Comparison of ENCODE assay signal across 11 mouse cellular contexts in the genomic region with DNA sequence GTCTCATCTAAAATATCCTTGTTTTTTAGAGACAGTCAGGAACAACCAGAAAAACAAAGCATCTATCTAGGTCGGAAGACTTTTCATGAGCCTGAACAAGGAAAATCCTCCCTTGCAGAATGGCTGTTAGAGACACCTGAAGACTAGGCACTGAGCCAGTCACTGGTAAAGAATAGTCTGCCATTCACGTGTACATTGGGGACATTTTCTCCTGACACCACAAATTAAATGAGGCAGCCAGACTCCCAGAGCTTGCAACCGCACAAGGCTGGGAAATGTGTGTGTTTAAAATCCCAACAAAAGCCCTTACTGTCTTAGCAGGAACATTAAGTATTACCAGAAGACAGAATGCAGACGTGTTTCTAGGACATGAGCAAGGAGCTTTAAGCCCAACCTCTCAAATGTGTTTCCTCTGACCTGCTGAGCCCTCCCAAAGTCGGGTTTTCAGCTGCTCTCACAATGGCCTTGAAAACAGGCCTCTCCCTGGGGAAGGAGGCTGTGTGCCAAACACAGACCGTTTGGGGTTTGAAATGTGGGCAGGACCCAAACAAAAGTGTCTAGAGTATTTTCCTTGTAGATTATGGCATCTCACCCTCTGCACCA. TPM values are rescaled to one million over a fixed set of nuclear protein-coding genes. Genes with fewer than 3 reads are reported as not detected.
DNase-seq lines count a peak whose midpoint lies in the region; ATAC-seq and TF ChIP-seq lines count a peak whose summit lies in the region.
"Had no signal": no experiment of that assay in that cellular context is flagged by ENCODE, and none has a peak within 500 bp of the region (broad histone marks: within the 10 kb centered on the region; RNA-seq: fewer than 3 reads in every experiment).

No protein-coding gene starts in this region.

- no peak overlapping the region for H3K27ac ChIP-seq in forebrain, postnatal 0 days (ENCODE audit: low read depth, low read length)
- no peak overlapping the region for H3K27ac ChIP-seq in forebrain, embryonic 13.5 days
- H3K27ac ChIP-seq in midbrain, postnatal 0 days (ENCODE audit: low read depth, low read length) = no peak overlapping the region
- no peak overlapping the region for H3K27ac ChIP-seq in midbrain, embryonic 10.5 days (replicated peaks)
- H3K27ac ChIP-seq: heart, adult 2 months had no signal

- H3K4me2 ChIP-seq in forebrain, postnatal 0 days (ENCODE audit: low read depth) = no peak overlapping the region
- H3K4me2 ChIP-seq in forebrain, embryonic 13.5 days = no peak overlapping the region
- no peak overlapping the region for H3K4me2 ChIP-seq in midbrain, postnatal 0 days (ENCODE audit: low read depth, low read length, poor library complexity, severe bottlenecking)
- H3K4me2 ChIP-seq: lung, embryonic 14.5 days had no signal

- H3K36me3 ChIP-seq in forebrain, postnatal 0 days (ENCODE audit: insufficient read depth) = no peaks in the 10 kb centered on the region
- no peaks in the 10 kb centered on the region for H3K36me3 ChIP-seq in forebrain, embryonic 13.5 days (ENCODE audit: poor library complexity, severe bottlenecking)
- no peaks in the 10 kb centered on the region for H3K36me3 ChIP-seq in midbrain, postnatal 0 days (ENCODE audit: insufficient read depth, low read length)
- no peaks in the 10 kb centered on the region for H3K36me3 ChIP-seq in midbrain, embryonic 10.5 days

- no peak for TF ChIP-seq POLR2A in brain, embryonic 14.5 days (IDR thresholded peaks at IDR 0.05; ENCODE audit: borderline replicate concordance, extremely low read depth, insufficient read depth, insufficient read length, poor library complexity, severe bottlenecking)

- H3K9ac ChIP-seq in forebrain, postnatal 0 days = no peak overlapping the region
- no peak overlapping the region for H3K9ac ChIP-seq in forebrain, embryonic 13.5 days
- no peak overlapping the region for H3K9ac ChIP-seq in midbrain, postnatal 0 days (replicated peaks; ENCODE audit: low read length, poor library complexity, severe bottlenecking)
- H3K9ac ChIP-seq: lung, embryonic 14.5 days had no signal

- no peak overlapping the region for H3K4me3 ChIP-seq in forebrain, postnatal 0 days (ENCODE audit: low read depth, low read length)
- no peak overlapping the region for H3K4me3 ChIP-seq in forebrain, embryonic 13.5 days
- H3K4me3 ChIP-seq in midbrain, postnatal 0 days (ENCODE audit: low read depth, low read length) = no peak overlapping the region
- no peak overlapping the region for H3K4me3 ChIP-seq in midbrain, embryonic 10.5 days
- H3K4me3 ChIP-seq: heart, adult 2 months had no signal

- no peaks in the 10 kb centered on the region for H3K9me3 ChIP-seq in forebrain, postnatal 0 days (ENCODE audit: low read length)
- no peaks in the 10 kb centered on the region for H3K9me3 ChIP-seq in forebrain, embryonic 13.5 days (replicated peaks)
- no peaks in the 10 kb centered on the region for H3K9me3 ChIP-seq in midbrain, postnatal 0 days (ENCODE audit: low read length)
- H3K9me3 ChIP-seq in midbrain, embryonic 10.5 days (replicated peaks) = no peaks in the 10 kb centered on the region

- H3K27me3 ChIP-seq in forebrain, postnatal 0 days (ENCODE audit: insufficient read depth, low read length) = no peaks in the 10 kb centered on the region
- H3K27me3 ChIP-seq in forebrain, embryonic 13.5 days = no peaks in the 10 kb centered on the region
- H3K27me3 ChIP-seq in midbrain, postnatal 0 days (ENCODE audit: insufficient read depth, low read length) = no peaks in the 10 kb centered on the region
- H3K27me3 ChIP-seq in midbrain, embryonic 10.5 days (ENCODE audit: low read depth, poor library complexity, severe bottlenecking) = no peaks in the 10 kb centered on the region
- H3K27me3 ChIP-seq: CH12.LX had no signal

- 8% methylated on average over 6 of the region's 6 CpGs for WGBS in forebrain, postnatal 0 days
- WGBS in forebrain, embryonic 13.5 days = 15% methylated on average over 6 of the region's 6 CpGs
- WGBS in midbrain, postnatal 0 days = 20% methylated on average over 6 of the region's 6 CpGs
- whole genome bisulfite sequencing in midbrain, embryonic 10.5 days = 54% methylated on average over 6 of the region's 6 CpGs

- TF ChIP-seq CTCF in forebrain, postnatal 0 days (IDR thresholded peaks at IDR 0.05; ENCODE audit: low read depth) = no peak
- TF ChIP-seq CTCF in midbrain, postnatal 0 days (IDR thresholded peaks at IDR 0.05) = no peak
- no peak for TF ChIP-seq CTCF in brain, embryonic 14.5 days (IDR thresholded peaks at IDR 0.05; ENCODE audit: borderline replicate concordance, extremely low read depth, insufficient read depth, insufficient read length)

- ATAC-seq in forebrain, postnatal 0 days = no peak
- no peak for ATAC-seq in forebrain, embryonic 13.5 days
- no peak for ATAC-seq in midbrain, postnatal 0 days (ENCODE audit: low FRiP score)
- ATAC-seq in activated CD4-positive, CD25-positive, alpha-beta regulatory T cell, adult 4 months = no peak

- peak; percentile 4 for DNase-seq in forebrain, postnatal 0 days
- peak; percentile 35 for DNase-seq in midbrain, postnatal 0 days (ENCODE audit: low spot score)
- no peak for DNase-seq in midbrain, embryonic 10.5 days (ENCODE audit: low spot score)
- peak; percentile 67 for DNase-seq in brain, embryonic 14.5 days (ENCODE audit: low read depth)
- peak; percentile 64 for DNase-seq in testis, postnatal 10 days (ENCODE audit: low spot score)
- DNase-seq: heart, adult 2 months; lung, embryonic 14.5 days; right cerebral cortex, adult 18-20 months had no signal

- no peaks in the 10 kb centered on the region for H3K4me1 ChIP-seq in forebrain, postnatal 0 days (ENCODE audit: insufficient read depth)
- peaks cover 11% of the 10 kb centered on the region for H3K4me1 ChIP-seq in forebrain, embryonic 13.5 days
- no peaks in the 10 kb centered on the region for H3K4me1 ChIP-seq in midbrain, postnatal 0 days (ENCODE audit: insufficient read depth, low read length)
- peaks cover 4% of the 10 kb centered on the region; the same call in 1 of the 2 replicates for H3K4me1 ChIP-seq in midbrain, embryonic 10.5 days

RNA-seq across cellular contexts. Expression of a gene that starts 33.7 kb away (rescaled TPM):
- total RNA-seq in forebrain, postnatal 0 days (2014; rRNA removed) = 9.6 and 11.8 TPM in 2 replicates
- 2.2 and 3.8 TPM in 2 replicates for polyA plus RNA-seq in forebrain, postnatal 0 days (2015; fragmentation: Nextera tagmentation; extraction: Ambion mirVana)
- 0.87 and 1.4 TPM in 2 replicates for polyA plus RNA-seq in forebrain, embryonic 13.5 days (2015; fragmentation: Nextera tagmentation; extraction: Ambion mirVana)
- total RNA-seq in midbrain, postnatal 0 days (2014; rRNA removed) = 15.3 and 19.4 TPM in 2 replicates
- 5.9 and 6.3 TPM in 2 replicates for polyA plus RNA-seq in midbrain, postnatal 0 days (2015; fragmentation: Nextera tagmentation; extraction: Ambion mirVana)
- polyA plus RNA-seq in midbrain, embryonic 10.5 days (2016; fragmentation: Nextera tagmentation; extraction: Ambion mirVana) = 0.16 and 0.20 TPM in 2 replicates
- 1.1 and 2.8 TPM in 2 replicates for polyA plus RNA-seq in brain, embryonic 14.5 days (2012; rRNA removed)
- under 1 TPM in 1 of 2 experiments, not detected in 1; 0.07 TPM for polyA plus RNA-seq in activated CD4-positive, CD25-positive, alpha-beta regulatory T cell, adult 4 months (2017; shearing (Covaris generic))
- total RNA-seq: CH12.LX had no signal
